Mouse (Mus musculus): ENCODE measurements around the gene Sema3e. TPM values are rescaled to one million over a fixed set of nuclear protein-coding genes. Genes with fewer than 3 reads are reported as not detected.

The Sema3e gene
- total RNA-seq, 2 experiments from 2014 or later: 0.21 to 0.36 TPM

GRCm38 (mm10) chr5:14206794-14207193 is 181.7 kb downstream of the Sema3e start:
- no peak for DNase-seq

- no peak for DNase-seq
Measured at GRCm38 (mm10) chr5:14209962-14210361, 184.9 kb downstream of the Sema3e start.

GRCm38 (mm10) chr5:14216211-14216610 is 191.1 kb downstream of the Sema3e start:
- DNase-seq: no peak

- DNase-seq: no peak
Measured at GRCm38 (mm10) chr5:14218677-14219076, 193.6 kb downstream of the Sema3e start.

- no peak for DNase-seq
Measured at GRCm38 (mm10) chr5:14224509-14224908, 199.4 kb downstream of the Sema3e start.

- DNase-seq: no peak
Measured at GRCm38 (mm10) chr5:14231027-14231426, 206.0 kb downstream of the Sema3e start.

GRCm38 (mm10) chr5:14252583-14252982 is 227.5 kb downstream of the Sema3e start:
- peak; percentile 36 for DNase-seq

- DNase-seq: peak; percentile 8
Measured at GRCm38 (mm10) chr5:14253328-14253727, 228.3 kb downstream of the Sema3e start.

- no peak for DNase-seq
Measured at GRCm38 (mm10) chr5:14260156-14260555, 235.1 kb downstream of the Sema3e start.

- DNase-seq: no peak
Measured at GRCm38 (mm10) chr5:14267400-14267799, 242.3 kb downstream of the Sema3e start.

Other genes starting within 250 kb of the Sema3e start
- gene Speer3, start 233.7 kb upstream of the Sema3e start, total RNA-seq (2021): not detected

Measured in adrenal gland, postnatal 10 days (tissue).